10 mouse cellular contexts compared by ENCODE assay signal in the genomic region with DNA sequence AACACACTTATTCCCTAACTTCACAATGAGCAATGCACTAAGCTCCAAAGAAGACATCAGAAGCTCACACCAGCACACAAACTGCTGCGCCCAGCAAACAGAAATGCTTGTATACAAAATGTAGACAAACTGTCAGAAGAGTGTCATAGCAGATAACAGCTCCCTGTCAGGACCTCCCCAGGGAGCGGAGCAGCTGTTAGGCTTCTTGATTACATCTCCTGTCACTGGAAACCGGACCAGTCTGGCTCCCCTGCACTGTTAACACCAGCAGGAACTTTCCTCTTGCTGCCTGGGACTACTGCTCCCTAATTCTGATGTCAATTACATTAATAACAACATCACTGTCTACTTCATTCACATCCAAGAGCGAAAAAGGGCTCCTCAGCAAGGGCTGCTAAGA. TPM values are rescaled to one million over a fixed set of nuclear protein-coding genes. Genes with fewer than 3 reads are reported as not detected.
DNase-seq lines count a peak whose midpoint lies in the region; ATAC-seq lines count a peak whose summit lies in the region.
"Had no signal": no experiment of that assay in that cellular context is flagged by ENCODE, and none has a peak within 500 bp of the region (broad histone marks: within the 10 kb centered on the region; RNA-seq: fewer than 3 reads in every experiment).

No protein-coding gene starts in this region.

- H3K36me3 ChIP-seq in neural tube, embryonic 13.5 days: no peaks in the 10 kb centered on the region; the same call in 1 of the 2 replicates
- H3K36me3 ChIP-seq in stomach, embryonic 16.5 days (ENCODE audit: control insufficient read depth, insufficient read depth, low read length): no peaks in the 10 kb centered on the region
- H3K36me3 ChIP-seq: embryonic facial prominence, embryonic 15.5 days had no signal

- no peak overlapping the region for H3K4me2 ChIP-seq in neural tube, embryonic 13.5 days
- no peak overlapping the region for H3K4me2 ChIP-seq in stomach, embryonic 16.5 days (ENCODE audit: low read depth, low read length)
- H3K4me2 ChIP-seq: embryonic facial prominence, embryonic 15.5 days had no signal

- no peaks in the 10 kb centered on the region for H3K9me3 ChIP-seq in neural tube, embryonic 13.5 days
- H3K9me3 ChIP-seq in stomach, embryonic 16.5 days (replicated peaks; ENCODE audit: control insufficient read depth, low read length): no peaks in the 10 kb centered on the region
- H3K9me3 ChIP-seq: embryonic facial prominence, embryonic 15.5 days had no signal

- peak; percentile 14 to 20 for DNase-seq in heart, postnatal 10 days
- no peak for DNase-seq in heart, postnatal 36 days
- no peak for DNase-seq in neural tube, embryonic 10.5 days (ENCODE audit: extremely low spot score, low spot score)
- peak; percentile 75 for DNase-seq in liver
- no peak for DNase-seq in right cerebral cortex, adult 18-20 months

- ATAC-seq in neural tube, embryonic 13.5 days (ENCODE audit: low read depth): 0 out of 2 replicates have a peak, but pooled peaks have one; percentile 43
- ATAC-seq in stomach, embryonic 16.5 days (ENCODE audit: insufficient read depth, low FRiP score): peak; percentile 33; the same call in 1 of the 2 replicates
- no peak for ATAC-seq in cerebellum, adult (ENCODE audit: insufficient number of reproducible peaks, low FRiP score, low TSS enrichment)

- intact Hi-C loops in heart, postnatal 10 days (cut with DNase I): no loop called here
- intact Hi-C loops in heart, postnatal 36 days (cut with DNase I): no loop called here

- no peak overlapping the region for H3K9ac ChIP-seq in neural tube, embryonic 13.5 days
- no peak overlapping the region for H3K9ac ChIP-seq in stomach, embryonic 16.5 days (ENCODE audit: low read length)
- H3K9ac ChIP-seq: embryonic facial prominence, embryonic 15.5 days had no signal

- WGBS in neural tube, embryonic 13.5 days: 71% methylated on average over 4 of the region's 4 CpGs
- WGBS in stomach, embryonic 16.5 days: 43% methylated on average over 4 of the region's 4 CpGs

- H3K4me3 ChIP-seq in neural tube, embryonic 13.5 days: no peak overlapping the region
- H3K4me3 ChIP-seq in stomach, embryonic 16.5 days (replicated peaks; ENCODE audit: low read length): no peak overlapping the region
- H3K4me3 ChIP-seq: embryonic facial prominence, embryonic 15.5 days; left cerebral cortex, adult 2 months had no signal

- 0 out of 2 replicates have a peak overlapping the region, but pooled peaks have one; percentile 38 for H3K27ac ChIP-seq in neural tube, embryonic 13.5 days (replicated peaks)
- no peak overlapping the region for H3K27ac ChIP-seq in stomach, embryonic 16.5 days (ENCODE audit: low read length)
- H3K27ac ChIP-seq: embryonic facial prominence, embryonic 15.5 days; left cerebral cortex, adult 2 months had no signal

- H3K4me1 ChIP-seq in neural tube, embryonic 13.5 days (replicated peaks): peaks cover 4% of the 10 kb centered on the region
- H3K4me1 ChIP-seq in stomach, embryonic 16.5 days (ENCODE audit: control insufficient read depth, insufficient read depth, low read length): 0 out of 2 replicates have a peak, but pooled peaks cover 4% of the 10 kb centered on the region
- H3K4me1 ChIP-seq: embryonic facial prominence, embryonic 15.5 days had no signal

- no peaks in the 10 kb centered on the region for H3K27me3 ChIP-seq in neural tube, embryonic 13.5 days
- no peaks in the 10 kb centered on the region for H3K27me3 ChIP-seq in stomach, embryonic 16.5 days (ENCODE audit: control insufficient read depth, insufficient read depth, low read length)
- H3K27me3 ChIP-seq: embryonic facial prominence, embryonic 15.5 days had no signal

RNA-seq across cellular contexts. Expression of a gene that starts 44.5 kb away (rescaled TPM):
- 10 to 100 TPM; 15.1 to 19.2 TPM for total RNA-seq in heart, postnatal 10 days (2021)
- total RNA-seq in heart, postnatal 36 days (2021): 10 to 100 TPM in 1 of 2 experiments, 1 to 10 TPM in 1; 9.8 to 10.5 TPM
- polyA plus RNA-seq in neural tube, embryonic 13.5 days (2015; fragmentation: Nextera tagmentation; extraction: Ambion mirVana): 14.8 and 15.7 TPM in 2 replicates
- 18.2 and 21.3 TPM in 2 replicates for polyA plus RNA-seq in stomach, embryonic 16.5 days (2015; fragmentation: Nextera tagmentation; extraction: Ambion mirVana)

Comparison
In these comparisons a context has a peak if more than half of its experiments do, and no peak if none do; other contexts are left out.
1. DNase-seq: peak in heart, postnatal 10 days (2 of 2) and liver (single experiment); none in heart, postnatal 36 days (0 of 2), neural tube, embryonic 10.5 days (single experiment) and right cerebral cortex, adult 18-20 months (single experiment).